Mouse (Mus musculus): ENCODE data around the gene Ccdc69. TPM values are rescaled to one million over a fixed set of nuclear protein-coding genes. Genes with fewer than 3 reads are reported as not detected.

Gene Ccdc69
- polyA plus RNA-seq, 1 experiment from 2014 or later, result 3.6 TPM

DNA sequence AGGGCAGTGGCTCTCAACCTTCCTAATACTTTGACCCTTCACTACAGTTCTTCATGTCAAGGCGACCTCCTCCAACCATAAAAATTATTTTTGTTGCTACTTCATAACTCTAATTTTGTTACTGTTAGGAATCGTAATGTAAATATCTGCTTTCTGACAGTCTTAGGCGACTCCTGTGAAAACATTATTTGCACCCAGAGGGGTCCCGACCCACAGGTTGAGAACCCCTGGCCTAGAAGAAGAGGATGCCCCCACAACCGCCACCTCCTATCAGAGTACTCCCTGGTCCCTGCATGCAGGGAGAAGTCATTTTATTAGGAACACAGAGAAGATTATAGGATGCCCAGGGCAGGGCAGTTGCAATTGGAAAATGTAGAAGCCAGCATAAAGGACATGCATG, 6.6 kb downstream of the Ccdc69 start:
- no peak overlapping the region for H3K4me2 ChIP-seq (replicated peaks; ENCODE audit: low read depth, low read length)
- H3K27me3 ChIP-seq (ENCODE audit: control insufficient read depth, insufficient read depth, low read length), result no peaks in the 10 kb centered on the region
- no peaks in the 10 kb centered on the region for H3K36me3 ChIP-seq (ENCODE audit: control insufficient read depth, insufficient read depth, low read length)
- H3K4me3 ChIP-seq (ENCODE audit: low read length), result no peak overlapping the region
- no peak overlapping the region for H3K9ac ChIP-seq (ENCODE audit: low read depth, low read length)
- WGBS, result 85% methylated on average over 5 of the region's 5 CpGs
- ATAC-seq (ENCODE audit: low FRiP score, low TSS enrichment), result no peak
- H3K27ac ChIP-seq (ENCODE audit: low read depth, low read length), result no peak overlapping the region
- H3K4me1 ChIP-seq (ENCODE audit: control insufficient read depth, insufficient read depth, low read length), result 0 out of 2 replicates have a peak, but pooled peaks cover 5% of the 10 kb centered on the region
- H3K9me3 ChIP-seq (ENCODE audit: control insufficient read depth, low read length), result no peaks in the 10 kb centered on the region

- no peak for ATAC-seq (ENCODE audit: low FRiP score, low TSS enrichment)
- H3K4me3 ChIP-seq (ENCODE audit: low read length), result no peak overlapping the region
- 50% methylated on average over 2 of the region's 2 CpGs for WGBS
- no peaks in the 10 kb centered on the region for H3K36me3 ChIP-seq (ENCODE audit: control insufficient read depth, insufficient read depth, low read length)
- H3K27me3 ChIP-seq (ENCODE audit: control insufficient read depth, insufficient read depth, low read length), result no peaks in the 10 kb centered on the region
- H3K4me2 ChIP-seq (replicated peaks; ENCODE audit: low read depth, low read length), result no peak overlapping the region
- no peaks in the 10 kb centered on the region for H3K9me3 ChIP-seq (ENCODE audit: control insufficient read depth, low read length)
- no peak overlapping the region for H3K9ac ChIP-seq (ENCODE audit: low read depth, low read length)
- 0 out of 2 replicates have a peak, but pooled peaks cover 5% of the 10 kb centered on the region for H3K4me1 ChIP-seq (ENCODE audit: control insufficient read depth, insufficient read depth, low read length)
- H3K27ac ChIP-seq (ENCODE audit: low read depth, low read length), result no peak overlapping the region
Measured at GRCm38 (mm10) chr11:55069023-55069422, 8.9 kb downstream of the Ccdc69 start.

GRCm38 (mm10) chr11:55066921-55067320, 11.0 kb downstream of the Ccdc69 start:
- no peak overlapping the region for H3K9ac ChIP-seq (ENCODE audit: low read depth, low read length)
- H3K36me3 ChIP-seq (ENCODE audit: control insufficient read depth, insufficient read depth, low read length), result no peaks in the 10 kb centered on the region
- WGBS, result 56% methylated on average over 4 of the region's 4 CpGs
- no peak overlapping the region for H3K27ac ChIP-seq (ENCODE audit: low read depth, low read length)
- H3K4me1 ChIP-seq (ENCODE audit: control insufficient read depth, insufficient read depth, low read length), result 0 out of 2 replicates have a peak, but pooled peaks cover 3% of the 10 kb centered on the region
- ATAC-seq (ENCODE audit: low FRiP score, low TSS enrichment), result no peak
- H3K4me3 ChIP-seq (ENCODE audit: low read length), result no peak overlapping the region
- no peak overlapping the region for H3K4me2 ChIP-seq (replicated peaks; ENCODE audit: low read depth, low read length)
- H3K27me3 ChIP-seq (ENCODE audit: control insufficient read depth, insufficient read depth, low read length), result no peaks in the 10 kb centered on the region
- no peaks in the 10 kb centered on the region for H3K9me3 ChIP-seq (ENCODE audit: control insufficient read depth, low read length)

GRCm38 (mm10) chr11:55062856-55063255, 15.1 kb downstream of the Ccdc69 start:
- no peak overlapping the region for H3K4me2 ChIP-seq (replicated peaks; ENCODE audit: low read depth, low read length)
- H3K9ac ChIP-seq (ENCODE audit: low read depth, low read length), result no peak overlapping the region
- H3K27ac ChIP-seq (ENCODE audit: low read depth, low read length), result no peak overlapping the region
- WGBS, result 29% methylated on average over 5 of the region's 5 CpGs
- no peaks in the 10 kb centered on the region for H3K9me3 ChIP-seq (ENCODE audit: control insufficient read depth, low read length)
- 0 out of 2 replicates have a peak, but pooled peaks cover 3% of the 10 kb centered on the region for H3K4me1 ChIP-seq (ENCODE audit: control insufficient read depth, insufficient read depth, low read length)
- no peak for ATAC-seq (ENCODE audit: low FRiP score, low TSS enrichment)
- no peaks in the 10 kb centered on the region for H3K36me3 ChIP-seq (ENCODE audit: control insufficient read depth, insufficient read depth, low read length)
- no peak overlapping the region for H3K4me3 ChIP-seq (ENCODE audit: low read length)
- H3K27me3 ChIP-seq (ENCODE audit: control insufficient read depth, insufficient read depth, low read length), result no peaks in the 10 kb centered on the region

GRCm38 (mm10) chr11:55060802-55061201, 17.1 kb downstream of the Ccdc69 start:
- Histone ChIP-seq H3K36me3 (ENCODE audit: control insufficient read depth, insufficient read depth, low read length) (no peaks in the 10 kb centered on the region), H3K27me3 (ENCODE audit: control insufficient read depth, insufficient read depth, low read length) (no peaks in the 10 kb centered on the region), H3K9ac (ENCODE audit: low read depth, low read length) (no peak overlapping the region), H3K9me3 (ENCODE audit: control insufficient read depth, low read length) (no peaks in the 10 kb centered on the region), H3K4me1 (ENCODE audit: control insufficient read depth, insufficient read depth, low read length) (0 out of 2 replicates have a peak, but pooled peaks cover 3% of the 10 kb centered on the region), H3K4me2 (replicated peaks; ENCODE audit: low read depth, low read length) (no peak overlapping the region), H3K4me3 (ENCODE audit: low read length) (no peak overlapping the region), H3K27ac (ENCODE audit: low read depth, low read length) (no peak overlapping the region)
- ATAC-seq (ENCODE audit: low FRiP score, low TSS enrichment), result no peak
- 94% methylated on average over 5 of the region's 5 CpGs for WGBS

DNA sequence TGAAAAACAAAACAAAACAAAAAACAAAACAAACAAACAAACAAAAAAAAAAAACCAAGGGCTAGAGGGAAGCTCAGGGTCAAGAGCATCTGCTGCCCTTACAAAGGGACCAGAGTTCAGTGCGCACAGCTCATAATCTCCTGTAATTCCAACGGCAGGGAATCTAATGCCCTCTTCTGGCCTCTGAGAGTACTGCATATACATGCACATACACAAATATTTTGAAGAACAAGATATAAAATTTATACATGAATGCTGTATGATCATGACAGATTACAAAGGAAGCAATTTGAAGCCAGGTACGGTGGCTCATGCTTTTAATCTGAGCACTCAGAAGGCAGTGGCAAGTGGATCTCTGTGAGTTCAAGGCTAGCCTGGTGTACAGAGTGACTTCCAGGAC, 20.4 kb downstream of the Ccdc69 start:
- ATAC-seq (ENCODE audit: low FRiP score, low TSS enrichment), result no peak
- Histone ChIP-seq H3K36me3 (ENCODE audit: control insufficient read depth, insufficient read depth, low read length) (no peaks in the 10 kb centered on the region), H3K4me3 (ENCODE audit: low read length) (no peak overlapping the region), H3K9ac (ENCODE audit: low read depth, low read length) (no peak overlapping the region), H3K4me2 (replicated peaks; ENCODE audit: low read depth, low read length) (no peak overlapping the region), H3K4me1 (ENCODE audit: control insufficient read depth, insufficient read depth, low read length) (no peaks in the 10 kb centered on the region), H3K27ac (ENCODE audit: low read depth, low read length) (no peak overlapping the region), H3K27me3 (ENCODE audit: control insufficient read depth, insufficient read depth, low read length) (no peaks in the 10 kb centered on the region), H3K9me3 (ENCODE audit: control insufficient read depth, low read length) (no peaks in the 10 kb centered on the region)
- WGBS, result 80% methylated on average over 3 of the region's 3 CpGs

DNA sequence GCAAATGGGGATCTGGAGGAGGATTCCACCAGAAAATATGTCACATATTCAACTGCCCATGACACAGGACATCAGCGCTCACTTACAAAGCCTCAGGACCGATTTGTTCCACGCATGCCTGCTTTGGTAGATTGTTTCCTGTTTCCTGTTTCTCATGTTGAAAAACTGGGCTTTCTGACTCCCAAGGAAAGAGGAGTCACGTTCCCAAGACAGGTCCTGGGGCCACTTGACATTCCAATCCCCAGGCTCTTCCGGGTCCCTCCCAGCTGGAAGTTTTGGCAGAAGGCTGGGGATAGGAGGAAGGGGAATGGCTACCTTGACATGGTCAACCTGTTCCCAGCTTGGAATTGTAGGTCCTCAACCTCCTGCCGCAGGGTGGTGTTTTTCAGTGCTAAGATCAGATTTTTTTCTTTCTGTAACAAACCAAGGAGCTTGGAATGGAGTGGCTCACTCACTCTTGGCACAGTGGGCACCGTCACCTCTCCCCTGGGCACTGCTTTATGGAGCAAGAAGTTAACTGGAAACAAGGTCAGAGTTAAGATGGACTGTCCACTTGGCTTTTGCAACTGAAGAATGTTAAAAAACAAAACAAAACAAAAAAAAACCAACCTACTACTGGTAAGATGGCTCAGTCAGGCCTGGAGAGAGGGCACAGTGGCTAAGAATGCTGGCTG, 27.0 kb downstream of the Ccdc69 start:
- no peak overlapping the region for H3K4me3 ChIP-seq (ENCODE audit: low read length)
- H3K9me3 ChIP-seq (ENCODE audit: control insufficient read depth, low read length), result no peaks in the 10 kb centered on the region
- no peak overlapping the region for H3K27ac ChIP-seq (ENCODE audit: low read depth, low read length)
- no peak overlapping the region for H3K9ac ChIP-seq (ENCODE audit: low read depth, low read length)
- 0 out of 2 replicates have a peak, but pooled peaks cover 5% of the 10 kb centered on the region for H3K4me1 ChIP-seq (ENCODE audit: control insufficient read depth, insufficient read depth, low read length)
- H3K27me3 ChIP-seq (ENCODE audit: control insufficient read depth, insufficient read depth, low read length), result no peaks in the 10 kb centered on the region
- no peaks in the 10 kb centered on the region for H3K36me3 ChIP-seq (ENCODE audit: control insufficient read depth, insufficient read depth, low read length)
- no peak for ATAC-seq (ENCODE audit: low FRiP score, low TSS enrichment)
- WGBS, result 45% methylated on average over 7 of the region's 7 CpGs
- H3K4me2 ChIP-seq (replicated peaks; ENCODE audit: low read depth, low read length), result no peak overlapping the region

DNA sequence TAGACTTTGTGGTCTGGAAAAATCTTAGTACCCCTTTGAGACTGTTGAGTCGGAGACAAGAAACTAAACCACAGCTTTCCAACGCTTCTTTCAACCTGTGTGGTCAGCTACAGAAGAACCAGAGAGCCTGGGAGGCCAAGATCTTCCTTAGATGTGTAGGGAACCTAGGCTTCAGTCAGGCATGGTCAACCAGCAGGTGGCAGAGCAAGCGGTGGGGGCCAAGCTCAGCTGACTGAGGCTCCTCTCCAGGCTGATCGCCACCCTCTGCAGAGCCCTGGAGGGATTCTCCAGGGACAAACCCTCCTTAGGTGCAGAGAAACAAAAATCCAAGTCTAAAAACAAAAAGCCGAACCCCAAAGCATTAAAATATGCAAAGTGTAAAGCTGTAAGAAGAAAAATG, 31.3 kb downstream of the Ccdc69 start:
- Histone ChIP-seq H3K9ac (ENCODE audit: low read depth, low read length) (no peak overlapping the region), H3K27me3 (ENCODE audit: control insufficient read depth, insufficient read depth, low read length) (no peaks in the 10 kb centered on the region), H3K27ac (ENCODE audit: low read depth, low read length) (no peak overlapping the region), H3K9me3 (ENCODE audit: control insufficient read depth, low read length) (no peaks in the 10 kb centered on the region), H3K4me2 (replicated peaks; ENCODE audit: low read depth, low read length) (no peak overlapping the region), H3K36me3 (ENCODE audit: control insufficient read depth, insufficient read depth, low read length) (no peaks in the 10 kb centered on the region), H3K4me1 (ENCODE audit: control insufficient read depth, insufficient read depth, low read length) (0 out of 2 replicates have a peak, but pooled peaks cover 5% of the 10 kb centered on the region), H3K4me3 (ENCODE audit: low read length) (no peak overlapping the region)
- 61% methylated on average over 5 of the region's 5 CpGs for WGBS
- ATAC-seq (ENCODE audit: low FRiP score, low TSS enrichment), result no peak

DNA sequence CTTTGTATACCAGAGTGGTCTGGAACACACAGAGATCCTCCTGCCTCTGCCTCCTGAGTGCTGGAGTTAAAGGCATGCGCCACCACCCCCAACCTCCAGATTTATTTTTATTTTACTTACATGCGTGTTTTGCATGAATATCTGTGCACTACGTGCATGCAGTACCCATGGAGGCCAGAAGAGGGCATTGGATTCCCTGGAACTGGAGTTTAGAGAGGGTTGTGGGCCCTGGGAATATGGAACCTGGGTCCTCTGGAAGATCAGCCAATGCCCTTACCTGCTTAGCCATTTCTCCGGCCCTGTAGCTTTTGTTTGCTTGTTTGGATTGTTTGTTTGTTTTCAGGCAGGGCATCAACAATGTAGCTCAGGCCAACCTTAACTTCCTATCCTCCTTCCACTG, 36.6 kb downstream of the Ccdc69 start:
- Histone ChIP-seq H3K27me3 (ENCODE audit: control insufficient read depth, insufficient read depth, low read length) (no peaks in the 10 kb centered on the region), H3K27ac (ENCODE audit: low read depth, low read length) (no peak overlapping the region), H3K4me2 (replicated peaks; ENCODE audit: low read depth, low read length) (no peak overlapping the region), H3K9ac (ENCODE audit: low read depth, low read length) (no peak overlapping the region), H3K4me3 (ENCODE audit: low read length) (no peak overlapping the region), H3K4me1 (ENCODE audit: control insufficient read depth, insufficient read depth, low read length) (no peaks in the 10 kb centered on the region), H3K9me3 (ENCODE audit: control insufficient read depth, low read length) (no peaks in the 10 kb centered on the region), H3K36me3 (ENCODE audit: control insufficient read depth, insufficient read depth, low read length) (no peaks in the 10 kb centered on the region)
- WGBS, result 80% methylated on average over 4 of the region's 4 CpGs
- ATAC-seq (ENCODE audit: low FRiP score, low TSS enrichment), result no peak

Data from kidney, embryonic 14.5 days (tissue).